Mouse (Mus musculus): ENCODE results near the gene Trp53i13.
A peak's percentile ranks its signal among the peaks of the same experiment; 100 is the strongest.
"Not testable (repeated sequence)": the region's sequence is repeated elsewhere in the genome, so short reads cannot be mapped to it uniquely, and the experiment has no call there.

The Trp53i13 gene

GRCm38 (mm10) chr11:77515637-77516552, at the start of gene Trp53i13:
Gene Trp53i13, minus strand, starts transcription at chr11:77515980.
- peak; percentile 51 for DNase-seq

GRCm38 (mm10) chr11:77545261-77545660, 29.5 kb upstream of the Trp53i13 start:
- no peak for DNase-seq

- DNase-seq = no peak
These were observed 16.5 kb upstream of the Trp53i13 start for GRCm38 (mm10) chr11:77532202-77532846.

GRCm38 (mm10) chr11:77530862-77531261, 15.1 kb upstream of the Trp53i13 start:
- no peak for DNase-seq

- DNase-seq = no peak
These were observed 13.9 kb upstream of the Trp53i13 start for GRCm38 (mm10) chr11:77529644-77530043.

GRCm38 (mm10) chr11:77528420-77528819, 12.6 kb upstream of the Trp53i13 start:
- not testable (repeated sequence) for DNase-seq

- DNase-seq = no peak
These were observed 10.2 kb upstream of the Trp53i13 start for GRCm38 (mm10) chr11:77525804-77526486.

GRCm38 (mm10) chr11:77520601-77521529, 5.1 kb upstream of the Trp53i13 start:
- DNase-seq = peak; percentile 38

GRCm38 (mm10) chr11:77519043-77519442, 3.3 kb upstream of the Trp53i13 start, which contains the start of gene Gm10392:
Gene Gm10392, minus strand, starts transcription at chr11:77519198.
- peak; percentile 41 for DNase-seq

- no peak for DNase-seq
These were observed 2.4 kb upstream of the Trp53i13 start for GRCm38 (mm10) chr11:77518051-77518798.

- DNase-seq = no peak
These were observed 1.0 kb upstream of the Trp53i13 start for GRCm38 (mm10) chr11:77516553-77517425.

- DNase-seq = peak; percentile 90
These were observed 746 bp downstream of the Trp53i13 start, which contains the start of gene Abhd15 for GRCm38 (mm10) chr11:77514832-77515636. Gene Abhd15, plus strand, starts transcription at chr11:77515121.

GRCm38 (mm10) chr11:77514281-77514831, 1.4 kb downstream of the Trp53i13 start:
- peak; percentile 37 for DNase-seq

- DNase-seq = peak; percentile 39
These were observed 2.0 kb downstream of the Trp53i13 start for GRCm38 (mm10) chr11:77513811-77514170.

GRCm38 (mm10) chr11:77512891-77513810, 2.6 kb downstream of the Trp53i13 start:
- peak; percentile 95 for DNase-seq

- no peak for DNase-seq
These were observed 4.4 kb downstream of the Trp53i13 start for GRCm38 (mm10) chr11:77511336-77511735.

- DNase-seq = peak; percentile 93
These were observed 7.4 kb downstream of the Trp53i13 start for GRCm38 (mm10) chr11:77508068-77509021.

All from kidney, postnatal 10 days (tissue).